Mouse (Mus musculus): ENCODE measurements around the gene Nr6a1. TPM values are rescaled to one million over a fixed set of nuclear protein-coding genes. Genes with fewer than 3 reads are reported as not detected.

Gene Nr6a1
- polyA plus RNA-seq, 1 experiment from 2014 or later: 4.4 TPM

- WGBS: 5% methylated on average over 12 of the region's 12 CpGs
- Histone ChIP-seq H3K4me3 (ENCODE audit: low read depth, low read length) (peak overlapping the region; percentile 52), H3K36me3 (ENCODE audit: control insufficient read depth, insufficient read depth, low read length) (no peaks in the 10 kb centered on the region), H3K4me1 (ENCODE audit: control insufficient read depth, insufficient read depth, low read length) (peaks cover 11% of the 10 kb centered on the region), H3K27ac (ENCODE audit: low read depth, low read length) (peak overlapping the region; percentile 98), H3K9me3 (ENCODE audit: control insufficient read depth, low read length) (no peaks in the 10 kb centered on the region), H3K4me2 (peak overlapping the region; percentile 50), H3K27me3 (ENCODE audit: control insufficient read depth, insufficient read depth, low read length) (no peaks in the 10 kb centered on the region), H3K9ac (ENCODE audit: low read length) (peak overlapping the region; percentile 90)
- ATAC-seq (ENCODE audit: low FRiP score): peak; percentile 92
- peak; percentile 99 for DNase-seq (ENCODE audit: low spot score, missing footprints)
Measured at GRCm38 (mm10) chr2:38823912-38824583, 103.4 kb downstream of the Nr6a1 start.

- 14% methylated on average over 8 of the region's 8 CpGs for WGBS
- H3K36me3 ChIP-seq (ENCODE audit: control insufficient read depth, insufficient read depth, low read length): no peaks in the 10 kb centered on the region
- peak; percentile 1; the same call in 1 of the 2 replicates for ATAC-seq (ENCODE audit: low FRiP score)
- peak; percentile 95 for DNase-seq (ENCODE audit: low spot score, missing footprints)
- no peaks in the 10 kb centered on the region for H3K9me3 ChIP-seq (ENCODE audit: control insufficient read depth, low read length)
- H3K4me3 ChIP-seq (ENCODE audit: low read depth, low read length): peak overlapping the region; percentile 52
- peak overlapping the region; percentile 98 for H3K27ac ChIP-seq (ENCODE audit: low read depth, low read length)
- H3K4me1 ChIP-seq (ENCODE audit: control insufficient read depth, insufficient read depth, low read length): peaks cover 9% of the 10 kb centered on the region
- no peaks in the 10 kb centered on the region for H3K27me3 ChIP-seq (ENCODE audit: control insufficient read depth, insufficient read depth, low read length)
- H3K9ac ChIP-seq (ENCODE audit: low read length): peak overlapping the region; percentile 90
- peak overlapping the region; percentile 50 for H3K4me2 ChIP-seq
Measured at GRCm38 (mm10) chr2:38823406-38823805, 104.1 kb downstream of the Nr6a1 start.

- Histone ChIP-seq H3K27me3 (ENCODE audit: control insufficient read depth, insufficient read depth, low read length) (no peaks in the 10 kb centered on the region), H3K4me3 (ENCODE audit: low read depth, low read length) (peak overlapping the region; percentile 52), H3K27ac (ENCODE audit: low read depth, low read length) (peak overlapping the region; percentile 98), H3K36me3 (ENCODE audit: control insufficient read depth, insufficient read depth, low read length) (no peaks in the 10 kb centered on the region), H3K9me3 (ENCODE audit: control insufficient read depth, low read length) (no peaks in the 10 kb centered on the region), H3K4me2 (peak overlapping the region; percentile 50), H3K9ac (ENCODE audit: low read length) (peak overlapping the region; percentile 90), H3K4me1 (ENCODE audit: control insufficient read depth, insufficient read depth, low read length) (peaks cover 5% of the 10 kb centered on the region)
- ATAC-seq (ENCODE audit: low FRiP score): peak; percentile 89
- peak; percentile 93 for DNase-seq (ENCODE audit: low spot score, missing footprints)
- WGBS: 6% methylated on average over 6 of the region's 6 CpGs
Measured at GRCm38 (mm10) chr2:38822995-38823394, 104.5 kb downstream of the Nr6a1 start.

GRCm38 (mm10) chr2:38817487-38817886, 110.0 kb downstream of the Nr6a1 start:
- Histone ChIP-seq H3K9me3 (ENCODE audit: control insufficient read depth, low read length) (no peaks in the 10 kb centered on the region), H3K4me2 (no peak overlapping the region), H3K9ac (ENCODE audit: low read length) (no peak overlapping the region), H3K36me3 (ENCODE audit: control insufficient read depth, insufficient read depth, low read length) (no peaks in the 10 kb centered on the region), H3K27ac (ENCODE audit: low read depth, low read length) (no peak overlapping the region), H3K4me3 (ENCODE audit: low read depth, low read length) (no peak overlapping the region), H3K27me3 (ENCODE audit: control insufficient read depth, insufficient read depth, low read length) (no peaks in the 10 kb centered on the region), H3K4me1 (ENCODE audit: control insufficient read depth, insufficient read depth, low read length) (no peaks in the 10 kb centered on the region)
- WGBS: 88% methylated on average over 4 of the region's 4 CpGs
- ATAC-seq (ENCODE audit: low FRiP score) (no peak), DNase-seq (ENCODE audit: low spot score, missing footprints) (peak; percentile 4)

- no peaks in the 10 kb centered on the region for H3K9me3 ChIP-seq (ENCODE audit: control insufficient read depth, low read length)
- no peak overlapping the region for H3K4me3 ChIP-seq (ENCODE audit: low read depth, low read length)
- H3K27ac ChIP-seq (ENCODE audit: low read depth, low read length): no peak overlapping the region
- H3K4me1 ChIP-seq (ENCODE audit: control insufficient read depth, insufficient read depth, low read length): no peaks in the 10 kb centered on the region
- H3K4me2 ChIP-seq: no peak overlapping the region
- DNase-seq (ENCODE audit: low spot score, missing footprints) (peak; percentile 97), ATAC-seq (ENCODE audit: low FRiP score) (peak; percentile 58; the same call in 1 of the 2 replicates)
- H3K36me3 ChIP-seq (ENCODE audit: control insufficient read depth, insufficient read depth, low read length): no peaks in the 10 kb centered on the region
- H3K9ac ChIP-seq (ENCODE audit: low read length): no peak overlapping the region
- no peaks in the 10 kb centered on the region for H3K27me3 ChIP-seq (ENCODE audit: control insufficient read depth, insufficient read depth, low read length)
- 20% methylated on average over 3 of the region's 3 CpGs for WGBS
Measured at GRCm38 (mm10) chr2:38797087-38797624, 130.3 kb downstream of the Nr6a1 start.

- DNase-seq (ENCODE audit: low spot score, missing footprints) (no peak), ATAC-seq (ENCODE audit: low FRiP score) (no peak)
- H3K9me3 ChIP-seq (ENCODE audit: control insufficient read depth, low read length): no peaks in the 10 kb centered on the region
- no peaks in the 10 kb centered on the region for H3K27me3 ChIP-seq (ENCODE audit: control insufficient read depth, insufficient read depth, low read length)
- no peaks in the 10 kb centered on the region for H3K36me3 ChIP-seq (ENCODE audit: control insufficient read depth, insufficient read depth, low read length)
- H3K4me2 ChIP-seq: no peak overlapping the region
- peaks cover 27% of the 10 kb centered on the region for H3K4me1 ChIP-seq (ENCODE audit: control insufficient read depth, insufficient read depth, low read length)
- no peak overlapping the region for H3K9ac ChIP-seq (ENCODE audit: low read length)
- 55% methylated on average over 4 of the region's 4 CpGs for WGBS
- H3K27ac ChIP-seq (ENCODE audit: low read depth, low read length): no peak overlapping the region
- H3K4me3 ChIP-seq (ENCODE audit: low read depth, low read length): no peak overlapping the region
Measured at GRCm38 (mm10) chr2:38787338-38787737, 140.2 kb downstream of the Nr6a1 start.

- H3K27me3 ChIP-seq (ENCODE audit: control insufficient read depth, insufficient read depth, low read length): no peaks in the 10 kb centered on the region
- peak; percentile 85 for DNase-seq (ENCODE audit: low spot score, missing footprints)
- no peak overlapping the region for H3K9ac ChIP-seq (ENCODE audit: low read length)
- 0 out of 2 replicates have a peak, but pooled peaks have one; percentile 15 for ATAC-seq (ENCODE audit: low FRiP score)
- peaks cover 32% of the 10 kb centered on the region for H3K4me1 ChIP-seq (ENCODE audit: control insufficient read depth, insufficient read depth, low read length)
- no peak overlapping the region for H3K4me3 ChIP-seq (ENCODE audit: low read depth, low read length)
- H3K4me2 ChIP-seq: no peak overlapping the region
- H3K36me3 ChIP-seq (ENCODE audit: control insufficient read depth, insufficient read depth, low read length): no peaks in the 10 kb centered on the region
- 19% methylated on average over 5 of the region's 5 CpGs for WGBS
- H3K27ac ChIP-seq (ENCODE audit: low read depth, low read length): no peak overlapping the region
- no peaks in the 10 kb centered on the region for H3K9me3 ChIP-seq (ENCODE audit: control insufficient read depth, low read length)
Measured at GRCm38 (mm10) chr2:38786216-38786960, 141.1 kb downstream of the Nr6a1 start.

GRCm38 (mm10) chr2:38785113-38785512, 142.4 kb downstream of the Nr6a1 start:
- no peak overlapping the region for H3K9ac ChIP-seq (ENCODE audit: low read length)
- H3K4me3 ChIP-seq (ENCODE audit: low read depth, low read length): no peak overlapping the region
- H3K4me2 ChIP-seq: no peak overlapping the region
- no peaks in the 10 kb centered on the region for H3K36me3 ChIP-seq (ENCODE audit: control insufficient read depth, insufficient read depth, low read length)
- peaks cover 32% of the 10 kb centered on the region for H3K4me1 ChIP-seq (ENCODE audit: control insufficient read depth, insufficient read depth, low read length)
- DNase-seq (ENCODE audit: low spot score, missing footprints): peak; percentile 87
- H3K27ac ChIP-seq (ENCODE audit: low read depth, low read length): no peak overlapping the region
- WGBS: 16% methylated on average over 3 of the region's 3 CpGs
- H3K9me3 ChIP-seq (ENCODE audit: control insufficient read depth, low read length): no peaks in the 10 kb centered on the region
- H3K27me3 ChIP-seq (ENCODE audit: control insufficient read depth, insufficient read depth, low read length): no peaks in the 10 kb centered on the region
- ATAC-seq (ENCODE audit: low FRiP score): no peak

- H3K9me3 ChIP-seq (ENCODE audit: control insufficient read depth, low read length): no peaks in the 10 kb centered on the region
- H3K27ac ChIP-seq (ENCODE audit: low read depth, low read length): no peak overlapping the region; the same call in 1 of the 2 replicates
- H3K4me1 ChIP-seq (ENCODE audit: control insufficient read depth, insufficient read depth, low read length): peaks cover 32% of the 10 kb centered on the region
- H3K27me3 ChIP-seq (ENCODE audit: control insufficient read depth, insufficient read depth, low read length): no peaks in the 10 kb centered on the region
- H3K36me3 ChIP-seq (ENCODE audit: control insufficient read depth, insufficient read depth, low read length): no peaks in the 10 kb centered on the region
- H3K4me3 ChIP-seq (ENCODE audit: low read depth, low read length): no peak overlapping the region; the same call in 1 of the 2 replicates
- 3% methylated on average over 11 of the region's 11 CpGs for WGBS
- no peak for ATAC-seq (ENCODE audit: low FRiP score)
- peak overlapping the region; percentile 44; the same call in 1 of the 2 replicates for H3K9ac ChIP-seq (ENCODE audit: low read length)
- DNase-seq (ENCODE audit: low spot score, missing footprints): peak; percentile 93
- H3K4me2 ChIP-seq: peak overlapping the region; percentile 38
Measured at GRCm38 (mm10) chr2:38784396-38784795, 143.1 kb downstream of the Nr6a1 start.

Measured in midbrain, embryonic 11.5 days (tissue).